Mouse (Mus musculus) kidney, embryonic 16.5 days (tissue): ENCODE measurements around the gene Sft2d2. TPM values are rescaled to one million over a fixed set of nuclear protein-coding genes. Genes with fewer than 3 reads are reported as not detected.

Source experiments
- ATAC-seq: fragments of 200-750 bp; cut with Nextera tagmentation; 2 replicates; pipeline ENCODE4 v1.8.0; 2017; ENCODE audit warnings: moderate TSS enrichment; ENCODE audit not compliant: low FRiP score, low TSS enrichment
- H3K27ac ChIP-seq: fragments of 300-500 bp; sonication (generic); 2 replicates; pipeline ENCODE4 v1.5.1; 2014; ENCODE audit warnings: low read length
- H3K27me3 ChIP-seq: fragments of 300-500 bp; sonication (generic); 2 replicates; pipeline ENCODE4 v1.6.1; 2014; ENCODE audit warnings: low read length, control low read depth, mixed read lengths; ENCODE audit not compliant: insufficient read depth
- H3K36me3 ChIP-seq: fragments of 300-500 bp; sonication (generic); 2 replicates; pipeline ENCODE4 v1.6.1; 2014; ENCODE audit warnings: low read length, control low read depth, mixed read lengths; ENCODE audit not compliant: insufficient read depth
- H3K4me1 ChIP-seq: fragments of 300-500 bp; sonication (generic); 2 replicates; pipeline ENCODE4 v1.6.1; 2014; ENCODE audit warnings: low read length, control low read depth, mixed read lengths; ENCODE audit not compliant: insufficient read depth
- H3K4me2 ChIP-seq: fragments of 300-500 bp; sonication (generic); replicated peaks from 2 replicates; pipeline ENCODE4 v1.6.1; 2014; ENCODE audit warnings: low read depth, low read length
- H3K4me3 ChIP-seq: fragments of 300-500 bp; sonication (generic); 2 replicates; pipeline ENCODE4 v1.5.1; 2014; ENCODE audit warnings: mild to moderate bottlenecking, low read length
- H3K9ac ChIP-seq: fragments of 300-500 bp; sonication (generic); replicated peaks from 2 replicates; pipeline ENCODE4 v1.6.1; 2014; ENCODE audit warnings: low read length
- H3K9me3 ChIP-seq: fragments of 300-500 bp; sonication (generic); 2 replicates; pipeline ENCODE4 v1.6.1; 2016; ENCODE audit warnings: low read length, control low read depth
- WGBS: fragments of 180-500 bp; shearing (Covaris S2); extraction: QIAGEN DNeasy Blood & Tissue Kit; methylation state at CpG from one replicate; pipeline ENCODE4 v1.1.7; 2014; 5-methylcytosine and 5-hydroxymethylcytosine counted together
- polyA plus RNA-seq: library from polyadenylated mRNA; unstranded; fragments of >200 nt; fragmentation: Nextera tagmentation; extraction: Ambion mirVana; gene quantifications from 2 replicates; pipeline ENCODE4 v1.2.1, GENCODE M21; 2015

The Sft2d2 gene
- polyA plus RNA-seq = 29.7 and 29.9 TPM in 2 replicates

DNA sequence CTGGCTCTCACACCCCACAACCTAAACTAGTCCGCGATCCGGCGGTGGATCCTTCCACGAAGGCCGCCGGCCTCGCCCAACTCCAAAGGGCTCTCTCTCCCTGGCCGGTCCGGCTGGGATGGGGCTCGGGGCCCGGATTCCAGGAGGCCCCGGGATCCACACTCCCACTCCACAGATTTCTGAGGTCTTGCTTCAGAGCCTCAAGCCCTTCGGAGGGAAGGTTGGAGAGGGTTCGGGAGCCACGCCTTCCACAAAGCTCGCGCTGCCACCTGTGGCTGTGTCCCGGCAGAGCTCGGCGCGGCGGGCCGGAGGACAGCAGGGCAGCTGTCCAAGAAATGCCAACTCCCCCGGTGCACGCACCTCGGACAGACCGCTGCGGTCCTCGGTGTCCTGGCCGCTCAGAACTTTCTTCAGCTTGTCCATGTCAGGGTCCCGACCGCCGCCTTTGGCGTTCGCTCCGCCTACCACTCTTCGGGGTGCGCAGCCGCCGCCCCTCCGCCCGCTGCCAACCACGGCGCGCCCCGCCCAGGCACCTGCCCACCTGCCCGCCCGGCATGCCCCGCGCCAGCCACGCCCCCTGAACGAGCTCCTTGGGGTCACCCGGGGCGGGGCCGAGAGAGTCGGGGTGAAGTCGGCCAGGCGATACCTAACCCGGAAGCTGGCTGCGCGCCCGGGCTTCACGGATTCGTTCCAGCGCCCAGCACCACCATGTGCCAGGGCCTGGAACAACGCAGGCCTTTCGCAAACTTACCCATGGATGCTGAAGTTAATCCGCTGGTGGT is at the start of gene Sft2d2:
Sft2d2 (minus strand) TSS at position 559 of the 782 bp plus-strand sequence.
- H3K36me3 ChIP-seq = no peaks in the 10 kb centered on the region
- H3K4me3 ChIP-seq = peak within 1 kb of the TSS; percentile 66
- H3K27ac ChIP-seq = peak within 1 kb of the TSS; percentile 90
- peaks cover 19% of the 10 kb centered on the region for H3K4me1 ChIP-seq
- ATAC-seq = peak; percentile 94
- no peaks in the 10 kb centered on the region for H3K27me3 ChIP-seq
- no peaks in the 10 kb centered on the region for H3K9me3 ChIP-seq
- under 1% methylated on average over 65 of the region's 69 CpGs for WGBS
- peak within 1 kb of the TSS; percentile 79 for H3K9ac ChIP-seq
- peak within 1 kb of the TSS; percentile 65 for H3K4me2 ChIP-seq

DNA sequence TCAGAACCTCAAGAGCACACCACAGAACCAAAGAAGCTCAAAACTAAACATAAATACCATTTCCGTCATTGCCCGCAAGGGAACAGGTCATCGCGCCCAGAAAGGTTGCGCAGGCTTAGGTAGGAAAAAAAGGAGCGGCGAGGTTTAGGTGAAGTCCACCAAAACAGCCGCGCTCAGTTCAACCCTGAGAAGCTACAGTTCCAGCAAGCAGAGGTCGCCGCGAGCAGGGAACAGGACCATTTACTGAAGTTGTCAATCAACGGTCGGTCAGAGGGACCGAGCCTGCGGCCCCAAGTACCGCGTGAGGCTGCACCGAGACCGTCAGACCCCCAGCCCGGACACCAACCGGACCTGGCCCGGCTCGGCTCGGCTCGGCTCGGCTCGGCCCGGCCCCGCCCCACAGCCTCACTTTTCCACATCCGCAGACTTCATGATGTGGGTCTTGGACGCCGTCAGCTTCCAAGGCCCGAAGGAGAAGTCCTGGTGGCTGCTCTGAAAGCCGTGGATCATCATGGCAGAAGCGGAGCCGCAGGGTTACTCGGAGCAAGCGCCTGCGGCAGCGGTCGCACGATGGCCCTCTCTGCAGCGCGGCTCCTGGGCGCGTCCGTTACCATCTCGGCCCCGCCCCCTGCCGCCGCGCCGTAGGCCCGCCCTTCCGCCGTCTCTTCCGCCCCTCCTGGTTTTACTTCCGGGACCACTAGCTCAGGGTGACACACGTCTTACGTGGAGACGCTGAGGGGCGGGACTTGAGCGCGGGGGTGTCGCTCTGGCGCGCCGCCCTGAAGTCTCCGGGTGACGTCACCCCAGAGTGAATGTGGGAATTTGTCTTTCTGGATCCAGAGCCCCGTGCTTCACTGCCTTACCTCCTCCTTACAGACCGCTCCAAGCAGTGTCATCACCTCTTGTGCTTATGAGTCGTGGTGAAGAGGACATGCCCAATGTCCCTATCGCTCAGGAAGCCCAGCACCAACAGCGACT is 42.4 kb upstream of the Sft2d2 start, which contains the start of gene Tiprl:
Tiprl (minus strand) TSS at position 676 of the 978 bp plus-strand sequence.
- peak; percentile 99 for ATAC-seq
- H3K4me2 ChIP-seq = peak within 1 kb of the TSS; percentile 86
- H3K36me3 ChIP-seq = no peaks in the 10 kb centered on the region
- WGBS = under 1% methylated on average over 76 of the region's 76 CpGs
- H3K4me1 ChIP-seq = peaks cover 23% of the 10 kb centered on the region
- peak within 1 kb of the TSS; percentile 97 for H3K4me3 ChIP-seq
- no peaks in the 10 kb centered on the region for H3K27me3 ChIP-seq
- no peaks in the 10 kb centered on the region for H3K9me3 ChIP-seq
- H3K9ac ChIP-seq = peak within 1 kb of the TSS; percentile 91
- peak within 1 kb of the TSS; percentile 97 for H3K27ac ChIP-seq

DNA sequence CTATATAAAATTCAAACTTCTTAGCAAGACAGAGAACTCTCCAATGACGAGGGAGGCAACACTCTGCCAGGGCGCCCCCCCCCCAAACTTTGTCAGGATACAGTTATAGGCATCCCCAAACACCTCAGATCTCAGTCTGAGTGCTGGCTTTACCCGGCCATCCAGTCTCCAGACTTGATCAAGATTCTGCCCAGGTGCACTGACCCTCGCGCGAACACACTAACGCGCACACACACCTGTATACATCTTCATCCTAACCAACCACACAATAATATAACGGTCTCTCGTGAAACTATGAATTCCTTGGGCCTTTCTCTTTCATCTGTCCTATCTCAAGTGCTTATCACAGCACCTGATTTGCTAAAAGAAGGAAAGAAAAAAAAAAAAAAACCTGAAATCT is 41.6 kb upstream of the Sft2d2 start:
- Histone ChIP-seq H3K4me1 (peaks cover 23% of the 10 kb centered on the region), H3K9ac (peak overlapping the region; percentile 91), H3K36me3 (no peaks in the 10 kb centered on the region), H3K4me3 (peak overlapping the region; percentile 97), H3K9me3 (no peaks in the 10 kb centered on the region), H3K27ac (peak overlapping the region; percentile 97; the same call in 1 of the 2 replicates), H3K4me2 (peak overlapping the region; percentile 82), H3K27me3 (no peaks in the 10 kb centered on the region)
- WGBS = 7% methylated on average over 10 of the region's 10 CpGs
- ATAC-seq = no peak

DNA sequence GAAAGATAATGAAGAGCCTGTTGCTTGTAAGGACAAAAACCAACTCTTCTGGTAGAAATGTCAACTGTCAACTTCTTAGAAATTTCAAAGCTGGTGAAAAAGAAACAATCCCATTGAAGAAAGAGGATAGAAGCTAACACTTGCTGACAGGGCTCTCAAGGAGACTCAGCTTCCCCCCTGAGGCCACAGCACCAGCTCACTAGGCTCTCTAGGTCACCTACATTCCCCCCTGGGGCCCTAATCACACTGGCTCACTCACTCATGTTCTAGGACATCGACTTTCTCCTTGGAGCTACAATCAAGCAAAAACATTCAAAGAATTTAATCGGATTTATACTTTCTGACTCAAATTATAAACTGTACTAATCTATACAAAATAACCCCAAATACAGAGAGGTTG is 39.6 kb upstream of the Sft2d2 start:
- ATAC-seq = no peak
- Histone ChIP-seq H3K4me1 (peaks cover 23% of the 10 kb centered on the region), H3K9ac (no peak overlapping the region), H3K36me3 (no peaks in the 10 kb centered on the region), H3K27ac (no peak overlapping the region), H3K4me3 (no peak overlapping the region), H3K27me3 (no peaks in the 10 kb centered on the region), H3K4me2 (no peak overlapping the region), H3K9me3 (no peaks in the 10 kb centered on the region)
- 80% methylated on average over 2 of the region's 2 CpGs for WGBS

DNA sequence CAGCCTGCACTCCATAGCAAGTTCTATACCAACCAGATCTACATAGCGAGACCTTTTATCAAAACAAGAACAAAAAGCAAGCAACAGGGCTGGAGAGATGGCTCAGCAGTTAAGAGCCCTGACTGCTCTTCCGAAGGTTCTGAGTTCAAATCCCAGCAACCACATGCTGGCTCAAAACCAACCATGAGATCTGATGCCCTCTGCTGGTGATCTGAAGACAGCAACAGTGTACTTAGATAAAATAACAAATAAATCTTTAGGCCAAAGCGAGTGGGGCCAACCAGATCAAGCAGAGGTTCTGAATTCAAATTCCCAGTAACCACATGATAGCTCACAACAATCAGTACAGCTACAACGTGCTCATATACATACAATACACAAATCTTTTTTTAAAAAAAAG is 36.5 kb upstream of the Sft2d2 start:
- 94% methylated on average over 4 of the region's 4 CpGs for WGBS
- Histone ChIP-seq H3K4me2 (no peak overlapping the region), H3K4me3 (no peak overlapping the region), H3K36me3 (peaks cover 9% of the 10 kb centered on the region), H3K4me1 (peaks cover 13% of the 10 kb centered on the region), H3K27ac (no peak overlapping the region), H3K27me3 (no peaks in the 10 kb centered on the region), H3K9me3 (no peaks in the 10 kb centered on the region), H3K9ac (no peak overlapping the region)
- no peak for ATAC-seq

DNA sequence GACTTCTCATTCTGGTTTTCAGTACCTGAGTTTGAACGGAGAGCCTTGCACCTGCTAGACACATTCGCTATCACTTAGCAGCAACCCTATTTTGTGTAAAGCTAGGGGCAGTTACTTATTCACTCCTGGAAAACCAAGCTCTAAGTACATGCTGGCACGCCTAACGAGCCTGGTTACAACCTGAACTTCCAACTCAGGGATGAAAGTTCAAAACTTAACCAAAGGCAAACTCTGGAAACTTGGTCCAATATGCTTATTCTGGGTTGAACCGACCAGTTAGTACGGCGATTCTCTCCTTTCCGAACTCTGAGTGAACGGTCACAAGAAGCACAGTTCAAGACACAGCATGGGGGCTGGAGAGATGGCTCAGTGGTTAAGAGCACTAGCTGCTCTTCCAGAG is 35.3 kb upstream of the Sft2d2 start:
- 87% methylated on average over 9 of the region's 9 CpGs for WGBS
- no peak overlapping the region for H3K4me2 ChIP-seq
- H3K36me3 ChIP-seq = peaks cover 16% of the 10 kb centered on the region
- peaks cover 7% of the 10 kb centered on the region; the same call in 1 of the 2 replicates for H3K4me1 ChIP-seq
- no peak overlapping the region for H3K9ac ChIP-seq
- no peaks in the 10 kb centered on the region for H3K9me3 ChIP-seq
- H3K27me3 ChIP-seq = no peaks in the 10 kb centered on the region
- no peak overlapping the region for H3K27ac ChIP-seq
- no peak for ATAC-seq
- no peak overlapping the region for H3K4me3 ChIP-seq

DNA sequence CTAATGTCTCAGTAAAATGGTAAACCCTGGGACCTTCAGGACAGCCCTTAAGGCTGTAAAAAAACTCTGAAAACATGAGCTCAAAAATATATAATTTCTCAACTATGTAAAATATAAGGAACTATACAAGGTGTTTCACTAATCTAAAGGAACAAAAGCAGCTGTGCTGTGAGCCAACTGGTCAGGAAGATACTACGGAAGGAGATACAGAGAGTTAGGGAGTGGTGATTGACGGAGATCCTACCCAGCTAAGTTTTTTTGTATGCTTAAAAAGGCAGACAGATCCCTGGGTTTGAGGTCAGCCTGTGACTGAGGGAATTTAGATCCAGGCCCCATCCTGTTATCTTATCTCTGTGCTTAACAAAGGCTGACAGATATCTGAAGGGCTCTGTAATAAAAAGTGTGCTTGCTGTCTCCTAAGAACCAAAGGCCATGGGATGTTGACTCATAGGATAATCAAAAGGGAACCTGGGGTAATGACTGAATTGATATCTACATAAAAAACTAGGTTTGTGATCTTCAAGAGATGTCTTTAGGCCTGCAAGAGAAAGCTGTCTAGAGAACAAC is 22.9 kb upstream of the Sft2d2 start:
- no peak overlapping the region for H3K4me2 ChIP-seq
- no peak overlapping the region for H3K4me3 ChIP-seq
- WGBS = 92% methylated on average over 2 of the region's 2 CpGs
- no peak for ATAC-seq
- H3K9me3 ChIP-seq = no peaks in the 10 kb centered on the region
- no peak overlapping the region for H3K9ac ChIP-seq
- peaks cover 50% of the 10 kb centered on the region for H3K36me3 ChIP-seq
- no peak overlapping the region for H3K27ac ChIP-seq
- H3K27me3 ChIP-seq = no peaks in the 10 kb centered on the region
- no peaks in the 10 kb centered on the region for H3K4me1 ChIP-seq

DNA sequence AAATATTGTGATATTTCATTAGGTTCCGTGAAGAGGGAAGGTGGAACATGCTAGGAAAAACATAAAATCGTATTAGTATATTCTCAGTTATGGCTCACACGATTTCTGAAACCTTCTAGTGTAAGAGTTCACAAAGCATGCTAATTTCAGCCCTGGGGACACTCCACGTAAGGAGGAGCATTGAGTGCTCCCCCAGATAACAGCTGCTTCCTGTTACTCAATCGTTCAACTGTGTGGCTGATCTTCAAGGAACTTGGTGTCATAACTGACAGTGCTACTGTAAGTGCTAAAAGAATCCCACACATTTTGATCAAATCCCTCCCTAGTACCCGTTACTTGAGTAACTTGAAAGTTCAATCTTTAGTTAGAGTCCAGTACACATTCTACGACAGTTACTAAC is 21.6 kb upstream of the Sft2d2 start:
- Histone ChIP-seq H3K4me1 (no peaks in the 10 kb centered on the region), H3K36me3 (peaks cover 40% of the 10 kb centered on the region), H3K9ac (no peak overlapping the region), H3K27me3 (no peaks in the 10 kb centered on the region), H3K4me2 (no peak overlapping the region), H3K9me3 (no peaks in the 10 kb centered on the region), H3K4me3 (no peak overlapping the region), H3K27ac (no peak overlapping the region)
- WGBS = 88% methylated on average over 7 of the region's 7 CpGs
- ATAC-seq = no peak

DNA sequence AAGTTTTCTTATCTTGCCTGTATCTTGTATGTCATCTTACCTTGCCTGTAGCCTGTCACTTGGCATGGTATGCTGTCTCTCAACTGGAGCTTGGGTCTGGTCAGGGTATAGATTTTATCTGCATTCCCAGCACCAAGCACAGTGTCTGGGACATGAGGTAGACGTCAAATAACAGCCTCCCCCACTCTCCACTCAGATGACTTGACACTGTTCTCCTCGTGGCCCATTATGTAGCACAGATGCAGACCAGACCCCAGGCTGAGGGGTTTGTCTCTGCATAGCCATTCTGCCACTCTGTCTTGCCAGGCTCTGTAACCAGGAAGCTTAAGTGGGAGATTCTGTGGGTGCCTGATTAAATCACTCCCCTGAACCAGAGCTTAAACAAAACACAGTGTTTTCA is 11.4 kb upstream of the Sft2d2 start:
- Histone ChIP-seq H3K9ac (no peak overlapping the region), H3K9me3 (no peaks in the 10 kb centered on the region), H3K27ac (peak overlapping the region; percentile 41; the same call in 1 of the 2 replicates), H3K4me2 (no peak overlapping the region), H3K4me3 (no peak overlapping the region), H3K36me3 (no peaks in the 10 kb centered on the region), H3K27me3 (no peaks in the 10 kb centered on the region), H3K4me1 (peaks cover 7% of the 10 kb centered on the region)
- 0 out of 2 replicates have a peak, but pooled peaks have one; percentile 35 for ATAC-seq
- 3% methylated on average over 2 of the region's 2 CpGs for WGBS
